Mouse (Mus musculus): ENCODE measurements around the gene Ano10. TPM values are rescaled to one million over a fixed set of nuclear protein-coding genes. Genes with fewer than 3 reads are reported as not detected.

Ano10 gene
- polyA plus RNA-seq, 1 experiment from 2014 or later: 35.3 TPM

GRCm38 (mm10) chr9:122156389-122157078, 137.7 kb downstream of the Ano10 start:
- Histone ChIP-seq H3K4me2 (ENCODE audit: low read length) (no peak overlapping the region), H3K4me1 (ENCODE audit: control insufficient read depth, insufficient read depth, low read length) (no peaks in the 10 kb centered on the region), H3K4me3 (ENCODE audit: low read depth, low read length) (no peak overlapping the region), H3K36me3 (ENCODE audit: control insufficient read depth, insufficient read depth, low read length) (peaks cover 9% of the 10 kb centered on the region), H3K9me3 (replicated peaks; ENCODE audit: control insufficient read depth, low read length, poor library complexity, severe bottlenecking) (no peaks in the 10 kb centered on the region), H3K27me3 (ENCODE audit: control insufficient read depth, insufficient read depth, low read depth, low read length) (no peaks in the 10 kb centered on the region), H3K27ac (ENCODE audit: low read length) (no peak overlapping the region), H3K9ac (ENCODE audit: low read depth, low read length) (no peak overlapping the region)
- WGBS: 82% methylated on average over 5 of the region's 5 CpGs
- ATAC-seq: no peak

DNA sequence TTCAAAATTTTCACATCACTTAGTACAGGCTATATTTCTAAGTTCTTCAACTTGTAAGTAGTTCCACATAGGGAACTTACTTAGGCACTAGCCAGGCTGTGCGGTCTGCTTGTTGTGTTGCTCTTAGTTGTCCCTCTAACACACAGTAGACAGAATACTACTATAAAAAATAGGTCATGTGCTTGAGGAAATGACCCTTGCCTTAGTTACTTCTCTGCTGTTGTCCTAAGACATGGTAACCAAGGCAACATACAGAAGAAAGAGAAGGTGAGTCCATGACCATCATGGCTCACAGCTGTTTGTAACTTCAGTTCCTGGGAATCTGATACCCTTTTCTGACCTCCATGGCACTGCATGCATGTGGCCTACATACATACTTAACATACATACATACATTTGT, 139.0 kb downstream of the Ano10 start:
- no peak for ATAC-seq
- Histone ChIP-seq H3K27me3 (ENCODE audit: control insufficient read depth, insufficient read depth, low read depth, low read length) (no peaks in the 10 kb centered on the region), H3K4me2 (ENCODE audit: low read length) (no peak overlapping the region), H3K4me3 (ENCODE audit: low read depth, low read length) (no peak overlapping the region), H3K9ac (ENCODE audit: low read depth, low read length) (no peak overlapping the region), H3K9me3 (replicated peaks; ENCODE audit: control insufficient read depth, low read length, poor library complexity, severe bottlenecking) (no peaks in the 10 kb centered on the region), H3K27ac (ENCODE audit: low read length) (no peak overlapping the region), H3K4me1 (ENCODE audit: control insufficient read depth, insufficient read depth, low read length) (no peaks in the 10 kb centered on the region), H3K36me3 (ENCODE audit: control insufficient read depth, insufficient read depth, low read length) (no peaks in the 10 kb centered on the region)
- WGBS: 92% methylated on average over 1 of the region's 1 CpGs

DNA sequence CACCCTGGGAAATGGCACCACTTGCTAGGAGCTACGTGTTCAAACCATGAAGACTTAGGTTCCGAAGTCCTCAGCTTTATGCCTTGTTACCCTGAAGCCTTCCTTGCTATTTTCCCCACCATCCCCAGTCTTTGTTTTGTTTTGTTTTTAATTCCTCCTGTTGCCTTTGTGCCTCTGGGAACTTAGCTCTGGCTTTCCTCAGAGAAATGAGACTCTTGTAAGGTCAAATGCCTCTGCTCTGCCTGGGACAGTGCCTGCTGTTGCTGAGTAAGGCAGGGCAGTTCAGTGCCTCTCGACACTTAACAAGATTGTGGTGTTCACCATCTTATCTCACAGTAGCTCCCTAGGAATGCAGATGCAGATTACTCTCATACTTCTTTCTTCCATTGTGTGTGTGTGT, 140.8 kb downstream of the Ano10 start:
- H3K36me3 ChIP-seq (ENCODE audit: control insufficient read depth, insufficient read depth, low read length): no peaks in the 10 kb centered on the region
- ATAC-seq: no peak
- H3K4me2 ChIP-seq (ENCODE audit: low read length): no peak overlapping the region
- H3K4me1 ChIP-seq (ENCODE audit: control insufficient read depth, insufficient read depth, low read length): no peaks in the 10 kb centered on the region
- 88% methylated on average over 3 of the region's 3 CpGs for WGBS
- H3K27ac ChIP-seq (ENCODE audit: low read length): no peak overlapping the region
- no peaks in the 10 kb centered on the region for H3K27me3 ChIP-seq (ENCODE audit: control insufficient read depth, insufficient read depth, low read depth, low read length)
- no peaks in the 10 kb centered on the region for H3K9me3 ChIP-seq (replicated peaks; ENCODE audit: control insufficient read depth, low read length, poor library complexity, severe bottlenecking)
- no peak overlapping the region for H3K4me3 ChIP-seq (ENCODE audit: low read depth, low read length)
- H3K9ac ChIP-seq (ENCODE audit: low read depth, low read length): no peak overlapping the region

- no peaks in the 10 kb centered on the region for H3K4me1 ChIP-seq (ENCODE audit: control insufficient read depth, insufficient read depth, low read length)
- ATAC-seq: no peak
- H3K27ac ChIP-seq (ENCODE audit: low read length): no peak overlapping the region
- H3K36me3 ChIP-seq (ENCODE audit: control insufficient read depth, insufficient read depth, low read length): no peaks in the 10 kb centered on the region
- 80% methylated on average over 1 of the region's 1 CpGs for WGBS
- H3K9me3 ChIP-seq (replicated peaks; ENCODE audit: control insufficient read depth, low read length, poor library complexity, severe bottlenecking): no peaks in the 10 kb centered on the region
- H3K27me3 ChIP-seq (ENCODE audit: control insufficient read depth, insufficient read depth, low read depth, low read length): no peaks in the 10 kb centered on the region
- H3K9ac ChIP-seq (ENCODE audit: low read depth, low read length): no peak overlapping the region
- H3K4me3 ChIP-seq (ENCODE audit: low read depth, low read length): no peak overlapping the region
- no peak overlapping the region for H3K4me2 ChIP-seq (ENCODE audit: low read length)
Measured at GRCm38 (mm10) chr9:122152501-122152900, 141.7 kb downstream of the Ano10 start.

GRCm38 (mm10) chr9:122152063-122152462, 142.2 kb downstream of the Ano10 start:
- ATAC-seq: no peak
- Histone ChIP-seq H3K4me3 (ENCODE audit: low read depth, low read length) (no peak overlapping the region), H3K36me3 (ENCODE audit: control insufficient read depth, insufficient read depth, low read length) (no peaks in the 10 kb centered on the region), H3K4me2 (ENCODE audit: low read length) (no peak overlapping the region), H3K27ac (ENCODE audit: low read length) (no peak overlapping the region), H3K4me1 (ENCODE audit: control insufficient read depth, insufficient read depth, low read length) (no peaks in the 10 kb centered on the region), H3K27me3 (ENCODE audit: control insufficient read depth, insufficient read depth, low read depth, low read length) (no peaks in the 10 kb centered on the region), H3K9ac (ENCODE audit: low read depth, low read length) (no peak overlapping the region), H3K9me3 (replicated peaks; ENCODE audit: control insufficient read depth, low read length, poor library complexity, severe bottlenecking) (no peaks in the 10 kb centered on the region)
- 96% methylated on average over 4 of the region's 4 CpGs for WGBS

DNA sequence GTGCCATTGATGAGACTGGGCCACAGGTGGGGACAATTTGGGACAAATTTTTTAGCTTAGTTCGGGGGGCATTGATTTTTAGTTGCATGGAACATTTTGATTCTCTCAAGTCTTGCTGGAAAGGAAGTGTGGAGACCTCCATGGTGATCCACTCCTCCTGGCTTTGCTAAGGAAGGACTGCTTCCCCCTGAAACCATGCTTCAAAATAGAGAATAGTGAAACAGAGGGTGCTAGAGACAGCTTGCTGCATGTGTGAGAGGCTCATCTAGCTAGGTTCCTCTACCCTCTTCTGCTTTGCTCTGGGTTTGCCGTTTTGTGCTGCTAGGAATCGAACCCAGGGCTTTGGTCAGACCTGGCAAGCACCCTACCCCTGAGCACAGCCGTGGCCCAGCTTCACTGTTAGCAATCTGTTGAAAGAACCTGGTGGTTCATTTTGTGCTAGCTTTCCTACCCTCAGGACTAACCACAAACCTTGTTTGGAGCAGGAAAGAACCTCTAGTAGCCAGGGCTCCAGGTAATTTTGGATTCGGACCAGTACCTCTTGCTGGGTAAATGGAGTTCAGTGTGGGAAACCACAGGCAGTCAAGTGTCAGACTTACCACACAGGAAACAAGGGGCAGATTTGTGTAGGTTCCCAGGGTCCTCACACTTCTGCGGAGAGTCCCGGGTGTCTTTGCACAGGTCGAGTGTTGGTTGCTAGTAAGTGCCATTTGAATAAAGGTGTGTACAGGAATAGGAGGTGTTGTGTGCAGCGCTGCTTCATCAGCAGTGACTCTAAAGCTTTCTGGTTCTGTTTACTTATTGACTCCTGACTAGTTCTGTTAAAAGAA, 144.0 kb downstream of the Ano10 start:
- Histone ChIP-seq H3K9me3 (replicated peaks; ENCODE audit: control insufficient read depth, low read length, poor library complexity, severe bottlenecking) (no peaks in the 10 kb centered on the region), H3K4me2 (ENCODE audit: low read length) (no peak overlapping the region)

DNA sequence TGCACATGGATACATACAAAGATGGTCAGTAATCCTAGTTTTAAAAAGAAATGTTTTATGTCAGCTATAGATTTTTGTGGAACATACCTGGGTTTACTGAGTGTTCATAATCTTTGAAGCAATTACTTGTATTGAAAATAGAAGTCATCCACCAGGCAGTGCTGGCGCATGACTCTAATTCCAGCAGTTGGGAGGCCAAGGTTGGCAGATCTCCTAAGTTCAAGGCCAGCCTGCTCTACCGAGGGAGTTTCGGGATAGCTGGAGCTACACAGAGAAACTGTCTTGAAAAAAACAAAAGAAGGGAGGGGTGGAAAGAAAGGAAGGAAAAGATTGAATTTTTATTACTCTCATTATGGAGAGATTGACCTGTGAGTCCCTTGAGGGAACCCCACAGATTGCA, 145.9 kb downstream of the Ano10 start:
- H3K4me1 ChIP-seq (ENCODE audit: control insufficient read depth, insufficient read depth, low read length): 0 out of 2 replicates have a peak, but pooled peaks cover 3% of the 10 kb centered on the region
- WGBS: 91% methylated on average over 3 of the region's 3 CpGs

More for the DNA sequence above, 144.0 kb downstream of the Ano10 start:
- WGBS: 92% methylated on average over 9 of the region's 9 CpGs
- Histone ChIP-seq H3K4me1 (ENCODE audit: control insufficient read depth, insufficient read depth, low read length) (0 out of 2 replicates have a peak, but pooled peaks cover 3% of the 10 kb centered on the region), H3K36me3 (ENCODE audit: control insufficient read depth, insufficient read depth, low read length) (peaks cover under 1% of the 10 kb centered on the region; the same call in 1 of the 2 replicates), H3K4me3 (ENCODE audit: low read depth, low read length) (no peak overlapping the region), H3K27me3 (ENCODE audit: control insufficient read depth, insufficient read depth, low read depth, low read length) (no peaks in the 10 kb centered on the region), H3K9ac (ENCODE audit: low read depth, low read length) (no peak overlapping the region), H3K27ac (ENCODE audit: low read length) (no peak overlapping the region)
- no peak for ATAC-seq

GRCm38 (mm10) chr9:122146124-122146870, 147.9 kb downstream of the Ano10 start:
- 84% methylated on average over 4 of the region's 4 CpGs for WGBS
- Histone ChIP-seq H3K36me3 (ENCODE audit: control insufficient read depth, insufficient read depth, low read length) (peaks cover 8% of the 10 kb centered on the region), H3K4me1 (ENCODE audit: control insufficient read depth, insufficient read depth, low read length) (0 out of 2 replicates have a peak, but pooled peaks cover 3% of the 10 kb centered on the region), H3K27me3 (ENCODE audit: control insufficient read depth, insufficient read depth, low read depth, low read length) (no peaks in the 10 kb centered on the region), H3K9ac (ENCODE audit: low read depth, low read length) (no peak overlapping the region), H3K9me3 (replicated peaks; ENCODE audit: control insufficient read depth, low read length, poor library complexity, severe bottlenecking) (no peaks in the 10 kb centered on the region), H3K4me2 (ENCODE audit: low read length) (no peak overlapping the region), H3K4me3 (ENCODE audit: low read depth, low read length) (no peak overlapping the region), H3K27ac (ENCODE audit: low read length) (no peak overlapping the region)
- ATAC-seq: no peak

More for the DNA sequence above, 145.9 kb downstream of the Ano10 start:
- peaks cover 8% of the 10 kb centered on the region for H3K36me3 ChIP-seq (ENCODE audit: control insufficient read depth, insufficient read depth, low read length)
- no peak overlapping the region for H3K27ac ChIP-seq (ENCODE audit: low read length)
- no peak overlapping the region for H3K9ac ChIP-seq (ENCODE audit: low read depth, low read length)
- H3K4me3 ChIP-seq (ENCODE audit: low read depth, low read length): no peak overlapping the region
- ATAC-seq: no peak
- no peaks in the 10 kb centered on the region for H3K9me3 ChIP-seq (replicated peaks; ENCODE audit: control insufficient read depth, low read length, poor library complexity, severe bottlenecking)
- H3K27me3 ChIP-seq (ENCODE audit: control insufficient read depth, insufficient read depth, low read depth, low read length): no peaks in the 10 kb centered on the region
- no peak overlapping the region for H3K4me2 ChIP-seq (ENCODE audit: low read length)

Data from midbrain, embryonic 16.5 days (tissue).